Mouse (Mus musculus): ENCODE data around the gene Flt1.

- TF ChIP-seq POLR2A (IDR thresholded peaks at IDR 0.05; ENCODE audit: low read depth, low read length) (no peak), CTCF (IDR thresholded peaks at IDR 0.05; ENCODE audit: extremely low read depth, insufficient read depth, insufficient read length, insufficient replicate concordance) (no peak)
Observed at GRCm38 (mm10) chr5:147614659-147615058, 111.2 kb downstream of the Flt1 start.
